Mouse (Mus musculus) layer of hippocampus, adult 2 months (tissue): ENCODE data around the gene Uts2. TPM values are rescaled to one million over a fixed set of nuclear protein-coding genes. Genes with fewer than 3 reads are reported as not detected.

Source experiments
- DNase-seq, 2 experiments: peaks; one replicate each; pipeline ENCODE4 v3.0.0; 2022; ENCODE audit warnings: low spot score in 2 of 2
- H3K27ac ChIP-seq: fragments of 200-600 bp; 2 replicates; pipeline ENCODE4 v1.8.1; 2022
- H3K4me3 ChIP-seq: fragments of 200-600 bp; 2 replicates; pipeline ENCODE4 v1.8.1; 2022; ENCODE audit warnings: mild to moderate bottlenecking
- CTCF ChIP-seq: fragments of 200-600 bp; conservative IDR thresholded peaks from 2 replicates; pipeline ENCODE4 v1.8.1; 2022; ENCODE audit warnings: antibody characterized with exemption, mild to moderate bottlenecking, moderate library complexity
- long read RNA-seq, 2 experiments: library from polyadenylated mRNA; stranded (forward); transcript quantifications; one replicate each; pipeline ENCODE4 v2.0.0; 2021; ENCODE audit warnings: borderline mapping rate in 2 of 2
- total RNA-seq, 2 experiments: library from RNA; stranded (reverse); gene quantifications; 2 replicates each; pipeline ENCODE4 v1.2.3; 2021

The Uts2 gene
- not detected for total RNA-seq
- long read RNA-seq, experiment 1, partial matches to known transcripts = 0 of 8 reads
- long read RNA-seq, experiment 1, other reads (novel, unspliced or antisense) = 8 of 8 reads
- long read RNA-seq, experiment 2 = 0 reads

DNA sequence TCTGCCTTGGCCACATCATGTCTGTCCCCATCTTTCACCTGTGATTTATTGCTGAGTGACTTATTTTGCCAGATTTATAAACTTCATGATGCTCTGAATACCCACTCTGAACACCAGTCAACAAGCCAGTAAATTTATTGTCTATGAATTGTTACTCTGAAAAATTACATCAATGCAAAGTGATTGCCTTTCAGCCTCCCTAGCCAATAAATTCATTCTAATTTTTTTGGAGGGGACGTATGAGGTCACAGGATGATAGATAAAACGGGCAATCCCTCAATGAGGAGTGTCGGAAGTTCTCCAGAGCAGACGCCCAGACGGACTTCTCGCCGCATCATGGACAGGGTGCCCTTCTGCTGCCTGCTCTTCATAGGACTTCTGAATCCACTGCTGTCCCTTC, at the start of gene Uts2:
Uts2 (plus strand) TSS at position 301 of the 400 bp plus-strand sequence.
- no peak for TF ChIP-seq CTCF
- DNase-seq = no peak
- H3K4me3 ChIP-seq = no peak within 1 kb of the TSS
- no peak within 1 kb of the TSS for H3K27ac ChIP-seq

DNA sequence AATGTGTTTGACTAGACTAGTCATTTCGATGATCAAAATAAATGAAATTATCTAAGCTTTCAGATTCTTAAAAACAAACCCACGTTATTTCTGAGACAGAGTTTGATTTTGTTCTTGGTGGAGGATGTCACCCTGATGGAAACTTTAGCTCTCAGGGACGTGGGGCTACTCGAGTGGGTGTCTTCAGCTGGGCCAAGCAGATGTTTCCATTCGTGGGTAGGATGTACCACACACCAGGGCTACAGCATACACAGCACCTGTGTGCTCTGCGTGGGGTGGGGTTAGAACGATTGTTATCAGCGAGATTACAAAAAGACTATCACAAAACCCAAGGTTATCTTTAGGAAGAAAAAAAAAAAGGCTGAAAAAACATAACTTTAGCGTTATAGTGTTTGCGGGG, 45.9 kb upstream of the Uts2 start:
- no peak for DNase-seq
- TF ChIP-seq CTCF = no peak
- Histone ChIP-seq H3K4me3 (no peak overlapping the region), H3K27ac (no peak overlapping the region)

DNA sequence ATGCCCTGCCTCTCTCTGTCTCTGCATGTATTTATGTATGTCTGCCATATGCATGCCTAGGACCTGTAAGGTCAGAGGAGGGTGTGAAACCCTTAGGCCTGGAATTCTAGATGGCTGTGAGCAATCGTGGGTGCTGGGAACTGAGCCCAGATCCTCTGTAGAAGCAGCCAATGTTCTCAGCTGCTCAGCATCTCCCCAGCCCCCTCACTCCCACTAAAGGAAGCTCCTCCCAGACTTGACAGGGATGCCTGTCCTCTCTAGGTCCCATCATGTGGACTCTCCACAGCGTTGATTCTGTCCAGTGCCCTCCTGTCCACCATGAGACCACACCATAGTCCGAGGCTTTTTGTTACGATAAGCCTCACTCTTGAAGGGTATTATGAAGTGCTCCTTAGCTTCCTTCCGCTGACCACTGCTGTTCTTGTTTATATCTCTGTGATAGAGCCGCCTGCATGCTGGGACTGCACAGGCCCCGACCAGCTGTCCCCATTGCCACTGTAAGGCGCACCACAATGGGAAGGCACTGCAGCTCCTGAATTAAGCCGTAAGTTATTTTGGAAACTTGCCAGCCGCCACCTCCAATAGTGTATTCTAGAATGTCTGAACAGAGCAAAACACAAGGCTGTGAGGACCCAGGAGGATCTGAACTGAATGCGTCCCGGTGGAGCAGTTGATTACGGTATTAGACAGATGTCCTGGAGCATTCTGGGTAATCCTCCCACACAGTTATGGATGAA, 40.4 kb upstream of the Uts2 start:
- peak; percentile 45 to 53 for DNase-seq
- Histone ChIP-seq H3K4me3 (no peak overlapping the region), H3K27ac (peak overlapping the region; percentile 65)
- no peak for TF ChIP-seq CTCF

DNA sequence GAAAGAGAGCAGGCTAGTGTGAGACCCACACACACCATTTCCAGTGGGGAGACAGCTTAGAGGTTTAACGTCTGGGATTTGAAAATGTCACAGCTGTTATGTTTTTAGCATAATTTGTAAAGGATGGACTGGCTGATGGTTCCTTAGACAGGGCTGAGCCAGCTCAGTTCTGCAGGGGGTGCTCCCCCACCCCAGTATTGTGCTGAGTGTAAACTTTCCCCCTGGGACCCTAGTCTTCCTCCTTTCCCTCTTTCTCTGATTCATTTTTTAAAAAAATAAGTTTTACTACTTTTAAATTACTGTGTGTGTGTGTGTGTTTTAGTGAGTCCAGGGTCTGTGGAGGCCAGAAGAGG, 39.8 kb upstream of the Uts2 start:
- peak overlapping the region; percentile 65; the same call in 1 of the 2 replicates for H3K27ac ChIP-seq

DNA sequence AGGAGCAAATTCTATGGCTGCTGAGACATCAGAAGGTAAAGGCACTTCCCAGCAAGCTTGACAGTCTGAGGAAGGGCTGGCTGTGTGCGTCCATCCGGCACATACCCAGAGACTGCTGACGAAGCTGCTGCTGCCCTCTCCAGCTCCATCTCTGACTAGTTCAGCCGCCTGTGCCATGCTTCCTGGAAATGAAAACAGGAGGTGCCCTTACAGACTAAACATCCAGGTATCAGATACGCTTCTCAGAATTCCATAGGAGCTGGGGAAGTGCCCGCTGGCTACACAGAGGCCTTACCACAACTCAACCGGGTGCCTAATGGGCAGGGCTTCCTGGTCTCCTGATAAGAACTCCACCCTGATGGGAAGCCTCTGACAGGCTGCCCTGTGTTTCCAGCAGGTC, 38.4 kb upstream of the Uts2 start:
- H3K27ac ChIP-seq = no peak overlapping the region
- no peak overlapping the region for H3K4me3 ChIP-seq
- no peak for TF ChIP-seq CTCF
- no peak for DNase-seq

More for the DNA sequence above, 39.8 kb upstream of the Uts2 start:
- no peak overlapping the region for H3K4me3 ChIP-seq
- DNase-seq = no peak
- TF ChIP-seq CTCF = no peak

DNA sequence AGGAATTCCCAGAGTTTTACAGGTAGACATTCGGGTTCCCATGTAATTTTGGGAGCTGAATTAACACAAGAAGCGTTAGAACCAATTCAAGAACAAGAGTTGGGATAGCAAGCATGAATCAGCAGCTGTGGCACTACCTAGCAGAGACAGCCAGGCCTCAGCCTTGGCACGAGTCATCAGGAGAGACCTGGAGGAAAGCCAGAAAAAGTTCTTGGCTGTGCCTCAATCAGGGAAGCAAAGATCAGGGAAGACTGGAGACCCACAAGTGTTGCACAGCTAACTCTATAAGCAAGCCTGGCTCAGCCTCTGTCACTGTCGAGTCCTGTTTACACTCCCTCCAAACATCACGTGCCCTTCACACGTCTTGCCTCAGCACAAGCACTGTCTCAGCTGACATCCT, 34.7 kb upstream of the Uts2 start:
- no peak for DNase-seq
- no peak for TF ChIP-seq CTCF
- Histone ChIP-seq H3K27ac (no peak overlapping the region), H3K4me3 (no peak overlapping the region)

DNA sequence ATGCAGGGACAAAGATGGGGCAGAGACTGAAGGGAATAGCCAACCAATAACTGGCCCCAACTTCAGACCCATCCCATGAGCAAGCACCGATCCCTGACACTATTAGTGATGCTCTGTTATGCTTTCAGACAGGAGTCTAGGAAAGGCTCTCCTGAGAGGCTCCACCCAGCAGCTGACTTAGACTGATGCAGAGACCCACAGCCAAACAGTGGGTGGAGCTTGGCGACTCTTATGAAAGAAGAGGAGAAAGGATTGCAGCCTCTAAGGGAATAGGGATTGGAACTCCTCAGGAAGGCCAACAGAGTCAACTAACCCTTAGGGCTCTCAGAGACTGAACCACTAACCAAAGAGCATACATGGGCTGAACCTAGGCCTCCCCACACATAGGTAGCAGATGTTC, 33.2 kb upstream of the Uts2 start:
- no peak for DNase-seq
- Histone ChIP-seq H3K27ac (no peak overlapping the region), H3K4me3 (no peak overlapping the region)
- TF ChIP-seq CTCF = no peak

DNA sequence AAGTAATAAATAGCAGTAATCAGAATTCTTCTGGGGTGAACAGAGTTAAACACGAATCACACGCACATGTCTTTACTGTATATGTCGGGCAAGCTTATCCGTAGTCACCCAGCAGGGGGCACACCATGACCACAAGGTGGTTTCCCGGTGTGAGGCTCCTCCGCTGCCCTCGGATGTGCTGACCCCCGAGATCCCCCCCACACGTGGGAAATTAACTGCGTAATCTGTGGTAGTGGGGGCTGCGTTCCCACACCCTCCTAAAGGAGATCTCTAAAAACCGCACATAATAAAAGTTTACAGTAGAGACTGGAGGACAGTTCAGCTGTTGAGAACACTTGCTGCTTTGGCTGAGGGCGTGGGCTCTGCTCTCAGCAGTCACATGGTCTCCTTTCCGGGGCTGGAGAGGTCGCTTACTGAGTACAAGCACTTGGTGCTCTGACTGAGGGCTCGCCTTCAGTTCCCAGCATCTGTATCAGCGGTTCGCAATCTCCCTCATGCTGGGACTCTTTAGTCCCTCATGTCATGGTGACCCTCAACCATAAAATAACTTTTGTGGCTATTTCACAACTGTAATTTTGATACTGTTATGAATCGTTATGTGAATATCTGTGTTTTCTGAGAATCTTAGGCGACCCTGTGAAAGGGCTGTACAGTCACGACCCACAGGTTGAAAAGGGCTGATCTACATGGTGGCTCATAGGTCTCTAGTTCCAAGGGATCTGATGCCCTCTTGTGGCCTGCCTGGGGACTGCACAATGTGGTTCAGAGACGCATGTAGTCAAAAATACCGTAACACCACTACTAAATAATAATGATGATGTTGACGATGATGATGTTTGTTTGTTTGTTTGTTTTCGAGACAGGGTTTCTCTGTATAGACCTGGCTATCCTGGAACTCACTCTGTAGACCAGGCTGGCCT, 32.0 kb upstream of the Uts2 start:
- Histone ChIP-seq H3K4me3 (no peak overlapping the region), H3K27ac (no peak overlapping the region)
- DNase-seq = peak; percentile 76 to 92
- TF ChIP-seq CTCF = peak; percentile 78

DNA sequence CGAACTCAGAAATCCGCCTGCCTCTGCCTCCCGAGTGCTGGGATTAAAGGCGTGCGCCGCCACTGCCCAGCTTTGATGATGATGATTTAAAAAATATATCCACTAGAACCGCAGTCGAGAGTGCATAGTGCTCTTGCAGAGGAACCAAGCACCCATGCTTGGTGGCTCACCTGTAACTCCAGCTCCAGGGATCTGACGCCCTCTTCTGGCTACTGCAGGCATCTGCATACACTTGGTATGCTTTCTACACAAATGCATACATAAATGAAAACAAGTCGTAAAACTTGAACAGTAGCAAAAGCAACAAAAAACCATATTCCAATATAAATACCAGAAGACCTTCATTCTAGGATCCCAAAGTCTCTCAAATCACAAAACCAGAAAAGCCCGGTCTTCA, 31.3 kb upstream of the Uts2 start:
- Histone ChIP-seq H3K27ac (0 out of 2 replicates have a peak overlapping the region, but pooled peaks have one; percentile 53), H3K4me3 (no peak overlapping the region)
- DNase-seq = no peak
- peak; percentile 51; the same call in 1 of the 2 replicates for TF ChIP-seq CTCF

DNA sequence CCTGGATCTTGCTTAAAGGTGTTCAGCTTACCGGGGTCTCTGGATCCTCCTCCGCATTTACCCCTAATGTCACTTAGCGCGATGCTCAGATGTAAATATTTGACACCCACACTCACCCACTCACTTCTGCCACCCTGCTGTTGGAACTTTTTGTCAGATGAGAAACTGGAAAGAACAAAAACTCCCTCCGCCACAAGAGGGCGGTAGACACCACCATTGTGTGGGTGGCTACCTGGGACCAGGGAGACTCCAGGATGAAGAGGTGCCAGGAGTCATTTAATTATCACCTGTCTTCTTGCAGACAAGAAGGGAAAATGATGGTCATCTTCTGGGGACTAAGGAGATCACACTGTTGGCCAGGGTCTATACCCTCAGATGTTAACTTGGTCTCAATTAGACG, 30.3 kb upstream of the Uts2 start:
- Histone ChIP-seq H3K27ac (no peak overlapping the region), H3K4me3 (no peak overlapping the region)
- peak; percentile 89 for TF ChIP-seq CTCF
- peak; percentile 59 to 82 for DNase-seq

DNA sequence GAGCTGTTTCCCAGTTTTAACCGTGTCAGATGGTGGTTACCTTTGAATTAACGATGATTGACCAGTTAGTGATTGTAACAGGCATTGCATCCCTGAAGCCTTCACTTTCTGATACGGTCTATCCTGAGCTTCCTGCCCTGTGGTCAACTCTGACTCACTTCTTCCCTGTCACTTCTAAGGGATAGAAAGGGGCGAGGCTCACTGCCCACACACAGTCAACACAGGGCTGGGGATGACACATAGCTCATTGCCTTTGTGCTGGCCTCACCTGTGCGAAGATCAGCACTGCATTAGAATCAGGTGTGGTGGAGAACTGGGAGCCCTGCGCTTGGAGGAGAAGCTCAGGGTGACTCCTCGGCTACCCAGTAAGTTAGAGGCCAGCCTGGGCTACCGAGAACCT, 27.9 kb upstream of the Uts2 start:
- no peak for DNase-seq
- TF ChIP-seq CTCF = no peak
- Histone ChIP-seq H3K4me3 (no peak overlapping the region), H3K27ac (no peak overlapping the region)

DNA sequence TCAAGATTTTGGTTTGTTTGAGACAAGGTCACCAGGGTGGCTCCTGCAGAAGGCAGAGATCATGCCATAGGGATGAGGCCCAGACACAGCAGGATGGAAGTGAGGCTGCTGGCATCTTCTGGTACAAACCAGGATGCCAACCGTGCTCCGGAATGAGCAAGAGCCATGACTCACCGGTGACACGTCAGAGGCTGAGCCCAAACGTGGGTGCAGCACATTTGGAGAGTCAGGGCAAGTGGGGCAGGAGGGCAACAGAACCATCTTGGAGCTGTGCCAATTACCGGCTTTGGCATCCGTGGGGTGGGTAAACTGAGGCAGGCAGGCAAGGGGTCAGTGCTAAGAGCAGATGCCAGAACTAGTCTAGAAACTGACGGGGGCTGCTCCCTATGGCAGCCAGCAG, 23.6 kb upstream of the Uts2 start:
- H3K27ac ChIP-seq = no peak overlapping the region
- no peak for DNase-seq
- no peak overlapping the region for H3K4me3 ChIP-seq
- no peak for TF ChIP-seq CTCF

DNA sequence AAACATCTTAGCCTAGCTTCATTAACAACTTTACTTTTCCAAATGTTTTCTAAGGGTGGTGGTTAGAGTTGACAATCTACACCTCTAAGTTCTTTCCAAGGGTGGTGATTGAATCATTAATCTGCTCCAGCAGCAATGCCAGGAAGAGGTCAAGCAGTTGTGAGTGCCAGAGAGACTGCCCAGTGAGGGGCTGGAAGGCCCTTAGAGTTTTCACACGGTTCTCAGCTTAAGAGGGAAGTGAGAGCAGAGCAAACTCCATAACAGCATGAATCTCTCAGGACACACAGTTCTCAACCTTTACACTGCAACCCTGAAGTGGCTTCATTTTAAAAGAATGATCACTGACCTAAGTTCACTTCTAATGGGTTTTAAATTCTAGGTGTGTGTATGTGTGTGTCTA, 21.8 kb upstream of the Uts2 start:
- no peak overlapping the region for H3K27ac ChIP-seq
- no peak for DNase-seq
- no peak overlapping the region for H3K4me3 ChIP-seq
- no peak for TF ChIP-seq CTCF
